Mouse (Mus musculus) heart, postnatal 0 days (tissue): ENCODE measurements around the gene Opa3.

Experiments used
- CTCF ChIP-seq: IDR thresholded peaks from 2 replicates; pipeline ENCODE4 v1.5.1; 2016; ENCODE audit warnings: antibody characterized with exemption, control low read depth, low read depth
- EP300 ChIP-seq: IDR thresholded peaks from 2 replicates; pipeline ENCODE4 v1.6.1; 2016; ENCODE audit warnings: antibody characterized with exemption, low read depth

DNA sequence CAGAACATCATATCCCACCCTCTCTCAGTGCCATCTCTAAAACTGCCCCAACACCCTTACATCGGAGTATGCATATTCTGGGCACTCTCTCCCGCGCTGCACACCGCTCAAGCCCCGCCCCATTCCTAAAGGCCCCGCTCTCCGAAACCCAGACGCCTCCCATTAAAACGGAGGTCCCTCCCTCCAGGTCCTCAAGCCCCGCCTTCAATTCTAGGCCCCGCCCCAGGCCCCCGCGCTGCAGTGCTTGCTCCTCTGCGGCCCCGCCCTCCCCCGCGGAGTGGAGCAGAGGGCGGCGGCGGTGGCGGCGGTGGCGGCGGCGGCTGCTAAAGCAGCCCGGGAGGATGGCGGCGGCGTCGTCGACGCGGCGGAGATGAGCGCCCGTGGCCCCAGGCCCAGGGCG is 54.3 kb downstream of the Opa3 start, which contains the start of gene Rtn2:
- no peak for TF ChIP-seq CTCF
- no peak for TF ChIP-seq EP300
